In the genomic region with DNA sequence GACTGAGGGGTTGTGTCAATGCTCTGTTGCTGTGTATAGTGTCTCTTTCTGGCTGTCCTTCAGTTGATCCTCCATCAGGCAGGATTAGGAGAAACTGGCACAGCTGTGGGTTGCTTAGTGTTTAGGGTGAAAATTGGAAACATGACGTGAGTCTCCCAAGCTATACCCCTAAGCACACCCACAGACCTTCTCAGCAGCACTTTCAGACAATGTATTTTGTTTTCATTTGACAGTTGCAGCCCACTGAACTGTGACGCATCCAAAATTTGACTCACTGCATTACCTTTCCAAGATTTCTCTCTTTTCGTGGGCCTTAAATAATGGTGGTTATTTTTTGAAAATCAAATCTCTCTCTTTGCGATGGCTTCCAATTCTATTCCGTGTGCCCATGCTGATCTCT, we compare ENCODE assay signal across 28 mouse cellular contexts.
A peak's percentile ranks its signal among the peaks of the same experiment; 100 is the strongest.
DNase-seq lines count a peak whose midpoint lies in the region; ATAC-seq and TF ChIP-seq lines count a peak whose summit lies in the region.
"Had no signal": no experiment of that assay in that cellular context is flagged by ENCODE, and none has a peak within 500 bp of the region (broad histone marks: within the 10 kb centered on the region; RNA-seq: fewer than 3 reads in every experiment).

No protein-coding gene starts in this region.

- H3K36me3 ChIP-seq in midbrain, postnatal 0 days (ENCODE audit: insufficient read depth, low read length) = no peaks in the 10 kb centered on the region
- H3K36me3 ChIP-seq in midbrain, embryonic 14.5 days (ENCODE audit: control insufficient read depth, insufficient read depth, low read length) = no peaks in the 10 kb centered on the region
- H3K36me3 ChIP-seq: embryonic facial prominence, embryonic 13.5 days; forebrain, embryonic 10.5 days; forebrain, embryonic 15.5 days; limb, embryonic 13.5 days; lung, embryonic 15.5 days; neural tube, embryonic 13.5 days; stomach, embryonic 15.5 days had no signal

- no peak for ATAC-seq in midbrain, postnatal 0 days (ENCODE audit: low FRiP score)
- no peak for ATAC-seq in midbrain, embryonic 14.5 days (ENCODE audit: low FRiP score, low TSS enrichment)
- ATAC-seq: forebrain, embryonic 15.5 days; intestine, postnatal 0 days had no signal

- H3K27me3 ChIP-seq in midbrain, postnatal 0 days (ENCODE audit: insufficient read depth, low read length) = no peaks in the 10 kb centered on the region
- H3K27me3 ChIP-seq in midbrain, embryonic 14.5 days (ENCODE audit: control insufficient read depth, insufficient read depth, low read length) = no peaks in the 10 kb centered on the region
- H3K27me3 ChIP-seq: embryonic facial prominence, embryonic 13.5 days; forebrain, embryonic 15.5 days; limb, embryonic 13.5 days; lung, embryonic 15.5 days; neural tube, embryonic 13.5 days; stomach, embryonic 15.5 days had no signal

- H3K9me3 ChIP-seq in midbrain, postnatal 0 days (ENCODE audit: low read length) = no peaks in the 10 kb centered on the region
- no peaks in the 10 kb centered on the region for H3K9me3 ChIP-seq in midbrain, embryonic 14.5 days (ENCODE audit: control insufficient read depth, low read length)
- H3K9me3 ChIP-seq: embryonic facial prominence, embryonic 13.5 days; forebrain, embryonic 10.5 days; forebrain, embryonic 15.5 days; limb, embryonic 13.5 days; lung, embryonic 15.5 days; neural tube, embryonic 13.5 days; stomach, embryonic 15.5 days had no signal

- H3K27ac ChIP-seq in midbrain, postnatal 0 days (ENCODE audit: low read depth, low read length) = 0 out of 2 replicates have a peak overlapping the region, but pooled peaks have one; percentile 27
- no peak overlapping the region for H3K27ac ChIP-seq in midbrain, embryonic 14.5 days (replicated peaks; ENCODE audit: low read depth, low read length)
- H3K27ac ChIP-seq in cortical plate, adult 2 months (ENCODE audit: insufficient read depth, low read length) = 0 out of 2 replicates have a peak overlapping the region, but pooled peaks have one; percentile 6
- H3K27ac ChIP-seq: embryonic facial prominence, embryonic 13.5 days; forebrain, embryonic 10.5 days; forebrain, embryonic 15.5 days; gastrocnemius, adult 2 months; hindbrain, embryonic 14.5 days; limb, embryonic 13.5 days; lung, embryonic 15.5 days; neural tube, embryonic 13.5 days; stomach, embryonic 15.5 days had no signal

- intact Hi-C loops in heart, postnatal 14 days (cut with DNase I) = no loop called here

- peak; percentile 11 for DNase-seq in layer of hippocampus, adult 11-12 months (ENCODE audit: low spot score)
- DNase-seq in layer of hippocampus, postnatal 36 days = no peak
- DNase-seq in midbrain, postnatal 0 days (ENCODE audit: low spot score) = no peak
- DNase-seq in midbrain, embryonic 14.5 days = no peak
- peak; percentile 39 to 64 for DNase-seq in left cerebral cortex, adult 9 months (ENCODE audit: low spot score in 2 of 2)
- DNase-seq in heart, postnatal 14 days = no peak
- no peak for DNase-seq in kidney, adult 11 months
- DNase-seq: adrenal gland, postnatal 36 days; B cell, adult 2 months; cerebellum, adult 9-10 months; gastrocnemius, adult 2 months; gastrocnemius, postnatal 36 days; heart, adult 18-20 months; kidney, postnatal 14 days; thymus, postnatal 14 days had no signal

- no peak overlapping the region for H3K9ac ChIP-seq in midbrain, postnatal 0 days (replicated peaks; ENCODE audit: low read length, poor library complexity, severe bottlenecking)
- H3K9ac ChIP-seq in midbrain, embryonic 14.5 days (replicated peaks; ENCODE audit: low read length) = no peak overlapping the region
- H3K9ac ChIP-seq: embryonic facial prominence, embryonic 13.5 days; forebrain, embryonic 15.5 days; hindbrain, embryonic 14.5 days; limb, embryonic 13.5 days; lung, embryonic 15.5 days; neural tube, embryonic 13.5 days; stomach, embryonic 15.5 days had no signal

- H3K4me2 ChIP-seq in midbrain, postnatal 0 days (ENCODE audit: low read depth, low read length, poor library complexity, severe bottlenecking) = no peak overlapping the region
- H3K4me2 ChIP-seq in midbrain, embryonic 14.5 days (ENCODE audit: low read length) = no peak overlapping the region
- H3K4me2 ChIP-seq: embryonic facial prominence, embryonic 13.5 days; forebrain, embryonic 15.5 days; heart, embryonic 11.5 days; hindbrain, embryonic 14.5 days; limb, embryonic 13.5 days; liver, embryonic 11.5 days; lung, embryonic 15.5 days; midbrain, embryonic 11.5 days; neural tube, embryonic 13.5 days; stomach, embryonic 15.5 days had no signal

- WGBS in midbrain, postnatal 0 days = 75% methylated on average over 5 of the region's 5 CpGs
- WGBS in midbrain, embryonic 14.5 days = 77% methylated on average over 5 of the region's 5 CpGs

- no peak for TF ChIP-seq CTCF in midbrain, postnatal 0 days (IDR thresholded peaks at IDR 0.05)
- TF ChIP-seq CTCF in cortical plate, adult 2 months (IDR thresholded peaks at IDR 0.05; ENCODE audit: extremely low read depth, insufficient read depth, low read length) = no peak

- H3K4me3 ChIP-seq in midbrain, postnatal 0 days (ENCODE audit: low read depth, low read length) = no peak overlapping the region
- H3K4me3 ChIP-seq in midbrain, embryonic 14.5 days (replicated peaks; ENCODE audit: low read depth, low read length) = no peak overlapping the region
- H3K4me3 ChIP-seq in cortical plate, adult 2 months (ENCODE audit: insufficient read depth, low read length) = no peak overlapping the region
- H3K4me3 ChIP-seq: embryonic facial prominence, embryonic 13.5 days; forebrain, embryonic 10.5 days; forebrain, embryonic 15.5 days; gastrocnemius, adult 2 months; limb, embryonic 13.5 days; lung, embryonic 15.5 days; neural tube, embryonic 13.5 days; stomach, embryonic 15.5 days had no signal

- no peaks in the 10 kb centered on the region for H3K4me1 ChIP-seq in midbrain, postnatal 0 days (ENCODE audit: insufficient read depth, low read length)
- no peaks in the 10 kb centered on the region for H3K4me1 ChIP-seq in midbrain, embryonic 14.5 days (ENCODE audit: control insufficient read depth, insufficient read depth, low read length)
- peaks cover 4% of the 10 kb centered on the region for H3K4me1 ChIP-seq in cortical plate, adult 2 months (ENCODE audit: control insufficient read depth, insufficient read depth, low read length)
- H3K4me1 ChIP-seq: embryonic facial prominence, embryonic 13.5 days; forebrain, embryonic 10.5 days; forebrain, embryonic 15.5 days; limb, embryonic 13.5 days; lung, embryonic 15.5 days; neural tube, embryonic 13.5 days; stomach, embryonic 15.5 days had no signal

- no peak for TF ChIP-seq POLR2A in cortical plate, adult 2 months (IDR thresholded peaks at IDR 0.05; ENCODE audit: extremely low read depth, insufficient read depth, low read length)

Comparison
In these comparisons a context has a peak if more than half of its experiments do, and no peak if none do; other contexts are left out.
1. DNase-seq: peak in layer of hippocampus, adult 11-12 months (single experiment) and left cerebral cortex, adult 9 months (2 of 2); none in layer of hippocampus, postnatal 36 days (0 of 2), midbrain, postnatal 0 days (single experiment), midbrain, embryonic 14.5 days (single experiment), heart, postnatal 14 days (0 of 2) and kidney, adult 11 months (single experiment).